Comparison of ENCODE assay signal across 12 mouse cellular contexts in the genomic region with DNA sequence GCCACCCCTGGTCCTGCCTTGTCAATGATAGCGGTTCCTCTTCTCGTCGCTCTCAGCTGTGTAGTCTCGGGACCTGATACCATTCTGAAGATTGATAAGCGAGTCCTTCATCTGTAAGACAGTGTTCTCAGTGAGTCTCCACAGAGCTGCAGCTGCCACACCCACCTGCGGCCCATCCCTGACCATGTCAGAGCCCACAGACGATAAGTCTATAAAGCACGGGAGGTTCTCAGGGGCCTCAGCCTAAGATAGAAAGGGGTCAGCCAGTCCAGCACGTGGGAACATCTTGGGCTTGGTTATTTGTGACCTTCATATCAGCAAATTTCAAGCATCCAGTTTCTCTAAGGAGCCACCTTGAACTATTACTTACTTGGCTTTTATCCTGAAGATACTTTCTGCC. TPM values are rescaled to one million over a fixed set of nuclear protein-coding genes. Genes with fewer than 3 reads are reported as not detected.
"Had no signal": no experiment of that assay in that cellular context is flagged by ENCODE, and none has a peak within 500 bp of the region (broad histone marks: within the 10 kb centered on the region; RNA-seq: fewer than 3 reads in every experiment).

No protein-coding gene starts in this region.

- DNase-seq: gastrocnemius, adult 2 months; gastrocnemius, postnatal 10 days; gastrocnemius, postnatal 25 days; heart, postnatal 10 days; heart, postnatal 4 days; kidney, adult 18-20 months; kidney, adult 8-10 months; kidney, postnatal 10 days; kidney, postnatal 25 days; kidney, postnatal 4 days; liver had no signal

RNA-seq across cellular contexts. Expression of gene Scn3b, which starts 29.0 kb away (rescaled TPM):
- total RNA-seq: granulocyte monocyte progenitor cell, adult 5-6 weeks had no signal
